Mouse (Mus musculus) cortical plate, adult 2 months (tissue): ENCODE measurements at regions not wholly inside any gene's neighbourhood (a gene's known extent, or its start where the extent isn't known, plus 50 kb on each side); places are given as distances from the start of the nearest gene placed in this dataset.

ENCODE experiments used
- H3K27ac ChIP-seq: fragments of 200-500 bp; 2 replicates; pipeline ENCODE4 v1.5.1; 2012; ENCODE audit warnings: low read length, control low read depth, inconsistent platforms; ENCODE audit not compliant: insufficient read depth
- H3K4me1 ChIP-seq: fragments of 200-500 bp; 2 replicates; pipeline ENCODE4 v1.6.1; 2011; ENCODE audit warnings: low read length; ENCODE audit not compliant: control insufficient read depth, insufficient read depth
- H3K4me3 ChIP-seq: fragments of 200-500 bp; 2 replicates; pipeline ENCODE4 v1.5.1; 2011; ENCODE audit warnings: mild to moderate bottlenecking, low read length, control low read depth; ENCODE audit not compliant: insufficient read depth
- CTCF ChIP-seq: fragments of 200-500 bp; IDR thresholded peaks from 2 replicates; pipeline ENCODE4 v1.5.1; 2011; ENCODE audit warnings: mild to moderate bottlenecking, control low read depth, low read length; ENCODE audit not compliant: insufficient read depth; ENCODE audit errors: extremely low read depth
- POLR2A ChIP-seq: fragments of 200-500 bp; IDR thresholded peaks from 2 replicates; pipeline ENCODE4 v1.6.1; 2011; ENCODE audit warnings: mild to moderate bottlenecking, low read length, control low read depth; ENCODE audit not compliant: insufficient read depth; ENCODE audit errors: extremely low read depth

- peaks cover 5% of the 10 kb centered on the region; the same call in 1 of the 2 replicates for H3K4me1 ChIP-seq
- no peak for TF ChIP-seq POLR2A
- no peak for TF ChIP-seq CTCF
- H3K4me3 ChIP-seq = no peak overlapping the region
- H3K27ac ChIP-seq = no peak overlapping the region
Measured at GRCm38 (mm10) chr15:59799124-59799815, 217.1 kb downstream of the 4933412E24Rik start.

- Histone ChIP-seq H3K4me3 (no peak overlapping the region), H3K27ac (no peak overlapping the region), H3K4me1 (peaks cover 5% of the 10 kb centered on the region; the same call in 1 of the 2 replicates)
- TF ChIP-seq CTCF (no peak), POLR2A (no peak)
Measured at GRCm38 (mm10) chr15:59798486-59798885, 217.9 kb downstream of the 4933412E24Rik start.

GRCm38 (mm10) chr15:59795717-59796116 is 220.7 kb downstream of the 4933412E24Rik start:
- TF ChIP-seq POLR2A (no peak), CTCF (no peak)
- peaks cover 5% of the 10 kb centered on the region; the same call in 1 of the 2 replicates for H3K4me1 ChIP-seq
- no peak overlapping the region for H3K27ac ChIP-seq
- H3K4me3 ChIP-seq = no peak overlapping the region

- Histone ChIP-seq H3K4me3 (no peak overlapping the region), H3K27ac (no peak overlapping the region), H3K4me1 (peaks cover 5% of the 10 kb centered on the region; the same call in 1 of the 2 replicates)
- TF ChIP-seq CTCF = no peak
- TF ChIP-seq POLR2A = no peak
Measured at GRCm38 (mm10) chr15:59794871-59795270, 221.5 kb downstream of the 4933412E24Rik start.

GRCm38 (mm10) chr15:59786706-59787425 is 229.5 kb downstream of the 4933412E24Rik start:
- Histone ChIP-seq H3K4me1 (no peaks in the 10 kb centered on the region), H3K4me3 (no peak overlapping the region), H3K27ac (no peak overlapping the region)
- TF ChIP-seq POLR2A (no peak), CTCF (no peak)

GRCm38 (mm10) chr15:59785981-59786380 is 230.4 kb downstream of the 4933412E24Rik start:
- TF ChIP-seq CTCF = no peak
- no peak for TF ChIP-seq POLR2A
- Histone ChIP-seq H3K27ac (no peak overlapping the region), H3K4me3 (no peak overlapping the region), H3K4me1 (no peaks in the 10 kb centered on the region)

GRCm38 (mm10) chr15:59784556-59784929 is 231.9 kb downstream of the 4933412E24Rik start:
- H3K4me1 ChIP-seq = no peaks in the 10 kb centered on the region
- no peak for TF ChIP-seq CTCF
- TF ChIP-seq POLR2A = no peak
- no peak overlapping the region for H3K27ac ChIP-seq
- H3K4me3 ChIP-seq = no peak overlapping the region

- H3K4me3 ChIP-seq = no peak overlapping the region
- H3K4me1 ChIP-seq = no peaks in the 10 kb centered on the region
- TF ChIP-seq CTCF (no peak), POLR2A (no peak)
- H3K27ac ChIP-seq = no peak overlapping the region
Measured at GRCm38 (mm10) chr15:59783782-59784555, 232.4 kb downstream of the 4933412E24Rik start.

- no peaks in the 10 kb centered on the region for H3K4me1 ChIP-seq
- TF ChIP-seq POLR2A (no peak), CTCF (no peak)
- H3K27ac ChIP-seq = no peak overlapping the region
- no peak overlapping the region for H3K4me3 ChIP-seq
Measured at GRCm38 (mm10) chr15:59783393-59783781, 233.0 kb downstream of the 4933412E24Rik start.

- Histone ChIP-seq H3K27ac (no peak overlapping the region), H3K4me3 (no peak overlapping the region), H3K4me1 (no peaks in the 10 kb centered on the region; the same call in 1 of the 2 replicates)
- TF ChIP-seq CTCF (no peak), POLR2A (no peak)
Measured at GRCm38 (mm10) chr15:59780506-59780905, 235.9 kb downstream of the 4933412E24Rik start.
